Mouse (Mus musculus): ENCODE results near the gene Vsig10. TPM values are rescaled to one million over a fixed set of nuclear protein-coding genes. Genes with fewer than 3 reads are reported as not detected.
"Not testable (repeated sequence)": the region's sequence is repeated elsewhere in the genome, so short reads cannot be mapped to it uniquely, and the experiment has no call there.

Gene Vsig10
- polyA plus RNA-seq, 1 experiment from 2014 or later: 11.7 TPM

- Histone ChIP-seq H3K4me3 (peak overlapping the region; percentile 58), H3K27me3 (no peaks in the 10 kb centered on the region), H3K4me2 (peak overlapping the region; percentile 68), H3K27ac (no peak overlapping the region), H3K4me1 (peaks cover 23% of the 10 kb centered on the region), H3K9ac (peak overlapping the region; percentile 64), H3K36me3 (peaks cover 29% of the 10 kb centered on the region), H3K9me3 (no peaks in the 10 kb centered on the region; the same call in 1 of the 2 replicates)
- no peak for ATAC-seq (ENCODE audit: insufficient number of reproducible peaks, low FRiP score, low TSS enrichment, low read depth)
- WGBS: 22% methylated on average over 3 of the region's 3 CpGs
These were observed 32.6 kb upstream of the Vsig10 start for GRCm38 (mm10) chr5:117286286-117286685.

GRCm38 (mm10) chr5:117286831-117287822 is 31.8 kb upstream of the Vsig10 start, which contains the start of gene Pebp1:
Pebp1 (minus strand) TSS chr5:117287625.
- H3K9ac ChIP-seq: peak within 1 kb of the TSS; percentile 64
- H3K27ac ChIP-seq: peak within 1 kb of the TSS; percentile 78
- WGBS: 0% methylated on average over 77 of the region's 77 CpGs
- H3K27me3 ChIP-seq: no peaks in the 10 kb centered on the region
- H3K36me3 ChIP-seq: peaks cover 21% of the 10 kb centered on the region
- H3K4me3 ChIP-seq: peak within 1 kb of the TSS; percentile 58
- ATAC-seq (ENCODE audit: insufficient number of reproducible peaks, low FRiP score, low TSS enrichment, low read depth): peak; percentile 92
- peak within 1 kb of the TSS; percentile 68 for H3K4me2 ChIP-seq
- H3K9me3 ChIP-seq: no peaks in the 10 kb centered on the region; the same call in 1 of the 2 replicates
- peaks cover 23% of the 10 kb centered on the region for H3K4me1 ChIP-seq

GRCm38 (mm10) chr5:117289646-117290045 is 29.2 kb upstream of the Vsig10 start:
- H3K4me2 ChIP-seq: no peak overlapping the region
- no peak overlapping the region for H3K4me3 ChIP-seq
- H3K9me3 ChIP-seq: no peaks in the 10 kb centered on the region; the same call in 1 of the 2 replicates
- no peaks in the 10 kb centered on the region for H3K27me3 ChIP-seq
- H3K27ac ChIP-seq: no peak overlapping the region
- H3K4me1 ChIP-seq: peaks cover 22% of the 10 kb centered on the region
- peaks cover 5% of the 10 kb centered on the region for H3K36me3 ChIP-seq
- H3K9ac ChIP-seq: no peak overlapping the region
- ATAC-seq (ENCODE audit: insufficient number of reproducible peaks, low FRiP score, low TSS enrichment, low read depth): no peak

GRCm38 (mm10) chr5:117290081-117290480 is 28.8 kb upstream of the Vsig10 start:
- H3K27me3 ChIP-seq: no peaks in the 10 kb centered on the region
- ATAC-seq (ENCODE audit: insufficient number of reproducible peaks, low FRiP score, low TSS enrichment, low read depth): no peak
- no peak overlapping the region for H3K9ac ChIP-seq
- WGBS: 90% methylated on average over 2 of the region's 2 CpGs
- H3K36me3 ChIP-seq: peaks cover 3% of the 10 kb centered on the region; the same call in 1 of the 2 replicates
- H3K27ac ChIP-seq: no peak overlapping the region
- peaks cover 20% of the 10 kb centered on the region for H3K4me1 ChIP-seq
- no peak overlapping the region for H3K4me3 ChIP-seq
- H3K9me3 ChIP-seq: no peaks in the 10 kb centered on the region; the same call in 1 of the 2 replicates
- no peak overlapping the region for H3K4me2 ChIP-seq

GRCm38 (mm10) chr5:117291312-117291711 is 27.6 kb upstream of the Vsig10 start:
- Histone ChIP-seq H3K27me3 (no peaks in the 10 kb centered on the region), H3K4me3 (no peak overlapping the region), H3K36me3 (no peaks in the 10 kb centered on the region), H3K4me1 (peaks cover 12% of the 10 kb centered on the region), H3K4me2 (no peak overlapping the region), H3K9ac (no peak overlapping the region), H3K27ac (no peak overlapping the region), H3K9me3 (no peaks in the 10 kb centered on the region; the same call in 1 of the 2 replicates)
- WGBS: 75% methylated on average over 3 of the region's 3 CpGs
- no peak for ATAC-seq (ENCODE audit: insufficient number of reproducible peaks, low FRiP score, low TSS enrichment, low read depth)

- 69% methylated on average over 6 of the region's 6 CpGs for WGBS
These were observed 26.3 kb upstream of the Vsig10 start for GRCm38 (mm10) chr5:117292547-117292946.

GRCm38 (mm10) chr5:117293776-117294175 is 25.1 kb upstream of the Vsig10 start:
- not testable (repeated sequence) for H3K4me3 ChIP-seq; H3K9me3 ChIP-seq; H3K4me1 ChIP-seq; H3K4me2 ChIP-seq; H3K9ac ChIP-seq; ATAC-seq (ENCODE audit: insufficient number of reproducible peaks, low FRiP score, low TSS enrichment, low read depth); H3K36me3 ChIP-seq; H3K27ac ChIP-seq; H3K27me3 ChIP-seq
- WGBS: 81% methylated on average over 3 of the region's 3 CpGs

More at GRCm38 (mm10) chr5:117292547-117292946, 26.3 kb upstream of the Vsig10 start:
- no peak overlapping the region for H3K27ac ChIP-seq
- H3K9me3 ChIP-seq: no peaks in the 10 kb centered on the region; the same call in 1 of the 2 replicates
- H3K36me3 ChIP-seq: no peaks in the 10 kb centered on the region
- ATAC-seq (ENCODE audit: insufficient number of reproducible peaks, low FRiP score, low TSS enrichment, low read depth): no peak
- H3K4me2 ChIP-seq: no peak overlapping the region
- no peak overlapping the region for H3K9ac ChIP-seq
- H3K27me3 ChIP-seq: no peaks in the 10 kb centered on the region
- H3K4me3 ChIP-seq: no peak overlapping the region
- H3K4me1 ChIP-seq: peaks cover 9% of the 10 kb centered on the region

- 88% methylated on average over 8 of the region's 8 CpGs for WGBS
These were observed 23.9 kb upstream of the Vsig10 start for GRCm38 (mm10) chr5:117295011-117295410.

GRCm38 (mm10) chr5:117302899-117303298 is 16.0 kb upstream of the Vsig10 start:
- H3K9me3 ChIP-seq: no peaks in the 10 kb centered on the region
- WGBS: 74% methylated on average over 3 of the region's 3 CpGs
- no peak overlapping the region for H3K9ac ChIP-seq
- H3K4me3 ChIP-seq: no peak overlapping the region
- no peaks in the 10 kb centered on the region for H3K27me3 ChIP-seq
- H3K27ac ChIP-seq: no peak overlapping the region
- H3K36me3 ChIP-seq: no peaks in the 10 kb centered on the region
- H3K4me2 ChIP-seq: no peak overlapping the region
- peaks cover 4% of the 10 kb centered on the region; the same call in 1 of the 2 replicates for H3K4me1 ChIP-seq
- ATAC-seq (ENCODE audit: insufficient number of reproducible peaks, low FRiP score, low TSS enrichment, low read depth): peak; percentile 7; the same call in 1 of the 2 replicates

More at GRCm38 (mm10) chr5:117295011-117295410, 23.9 kb upstream of the Vsig10 start:
- H3K36me3 ChIP-seq: no peaks in the 10 kb centered on the region
- no peak overlapping the region for H3K27ac ChIP-seq
- H3K27me3 ChIP-seq: no peaks in the 10 kb centered on the region
- no peak overlapping the region for H3K9ac ChIP-seq
- no peaks in the 10 kb centered on the region; the same call in 1 of the 2 replicates for H3K9me3 ChIP-seq
- ATAC-seq (ENCODE audit: insufficient number of reproducible peaks, low FRiP score, low TSS enrichment, low read depth): no peak
- no peak overlapping the region for H3K4me2 ChIP-seq
- H3K4me3 ChIP-seq: no peak overlapping the region
- H3K4me1 ChIP-seq: no peaks in the 10 kb centered on the region

GRCm38 (mm10) chr5:117303691-117304579 is 14.9 kb upstream of the Vsig10 start:
- no peaks in the 10 kb centered on the region for H3K27me3 ChIP-seq
- no peak overlapping the region for H3K4me3 ChIP-seq
- no peak overlapping the region for H3K4me2 ChIP-seq
- H3K27ac ChIP-seq: no peak overlapping the region
- peaks cover 4% of the 10 kb centered on the region; the same call in 1 of the 2 replicates for H3K4me1 ChIP-seq
- no peak overlapping the region for H3K9ac ChIP-seq
- 72% methylated on average over 18 of the region's 18 CpGs for WGBS
- H3K36me3 ChIP-seq: no peaks in the 10 kb centered on the region
- no peaks in the 10 kb centered on the region for H3K9me3 ChIP-seq
- no peak for ATAC-seq (ENCODE audit: insufficient number of reproducible peaks, low FRiP score, low TSS enrichment, low read depth)

- Histone ChIP-seq H3K4me2 (no peak overlapping the region), H3K27me3 (no peaks in the 10 kb centered on the region), H3K9ac (no peak overlapping the region), H3K36me3 (no peaks in the 10 kb centered on the region), H3K27ac (no peak overlapping the region), H3K9me3 (no peaks in the 10 kb centered on the region), H3K4me3 (no peak overlapping the region), H3K4me1 (peaks cover 4% of the 10 kb centered on the region; the same call in 1 of the 2 replicates)
- ATAC-seq (ENCODE audit: insufficient number of reproducible peaks, low FRiP score, low TSS enrichment, low read depth): no peak
- WGBS: 58% methylated on average over 7 of the region's 7 CpGs
These were observed 13.9 kb upstream of the Vsig10 start for GRCm38 (mm10) chr5:117304947-117305346.

All from limb, embryonic 15.5 days (tissue).